Mouse (Mus musculus): ENCODE data around the gene Ankfn1.

- no peak for TF ChIP-seq GATA1 (IDR thresholded peaks at IDR 0.05; ENCODE audit: low read length)
- no peak for TF ChIP-seq TAL1 (IDR thresholded peaks at IDR 0.05; ENCODE audit: low read length)
Observed at GRCm38 (mm10) chr11:89550921-89551320, 226.5 kb downstream of the Ankfn1 start.

Measured in erythroblast, embryonic 14.5 days (primary cell).